Mouse (Mus musculus) lung, postnatal 0 days (tissue): ENCODE measurements around the gene Ddx23. TPM values are rescaled to one million over a fixed set of nuclear protein-coding genes. Genes with fewer than 3 reads are reported as not detected.

Experiments
- ATAC-seq: fragments of 200-750 bp; cut with Nextera tagmentation; 2 replicates; pipeline ENCODE4 v1.8.0; 2017; ENCODE audit warnings: moderate library complexity
- DNase-seq: peaks from one replicate; pipeline ENCODE4 v3.0.0-alpha.2; 2016; ENCODE audit warnings: low spot score
- H3K27ac ChIP-seq: fragments of 300-500 bp; sonication (generic); 2 replicates; pipeline ENCODE4 v1.5.1; 2014; ENCODE audit warnings: antibody characterized with exemption, mild to moderate bottlenecking, low read length, mixed read lengths
- H3K27me3 ChIP-seq: fragments of 300-500 bp; sonication (generic); replicated peaks from 2 replicates; pipeline ENCODE4 v1.6.1; 2014; ENCODE audit warnings: low read length, mixed read lengths; ENCODE audit not compliant: insufficient read depth
- H3K36me3 ChIP-seq: fragments of 300-500 bp; sonication (generic); 2 replicates; pipeline ENCODE4 v1.6.1; 2014; ENCODE audit warnings: low read length, mixed read lengths; ENCODE audit not compliant: insufficient read depth
- H3K4me1 ChIP-seq: fragments of 300-500 bp; sonication (generic); 2 replicates; pipeline ENCODE4 v1.6.1; 2014; ENCODE audit warnings: antibody characterized with exemption, low read depth, low read length, mixed read lengths; ENCODE audit not compliant: insufficient read depth
- H3K4me2 ChIP-seq: fragments of 300-500 bp; sonication (generic); replicated peaks from 2 replicates; pipeline ENCODE4 v1.6.1; 2014; ENCODE audit warnings: low read depth, mild to moderate bottlenecking, low read length, moderate library complexity, mixed read lengths
- H3K4me3 ChIP-seq: fragments of 300-500 bp; sonication (generic); 2 replicates; pipeline ENCODE4 v1.5.1; 2014; ENCODE audit warnings: low read depth, low read length
- H3K9ac ChIP-seq: fragments of 300-500 bp; sonication (generic); replicated peaks from 2 replicates; pipeline ENCODE4 v1.6.1; 2014; ENCODE audit warnings: low read depth, mild to moderate bottlenecking
- H3K9me3 ChIP-seq: fragments of 300-500 bp; sonication (generic); 2 replicates; pipeline ENCODE4 v1.6.1; 2016; ENCODE audit warnings: low read length, mixed read lengths
- CTCF ChIP-seq: IDR thresholded peaks from 2 replicates; pipeline ENCODE4 v1.5.1; 2016; ENCODE audit warnings: antibody characterized with exemption, mild to moderate bottlenecking
- EP300 ChIP-seq: IDR thresholded peaks from 2 replicates; pipeline ENCODE4 v1.6.1; 2016; ENCODE audit warnings: antibody characterized with exemption, mild to moderate bottlenecking, control low read depth
- WGBS: fragments of 180-500 bp; shearing (Covaris S2); extraction: QIAGEN DNeasy Blood & Tissue Kit; methylation state at CpG from one replicate; pipeline ENCODE4 v1.1.7; 2014; 5-methylcytosine and 5-hydroxymethylcytosine counted together
- polyA plus RNA-seq: library from polyadenylated mRNA; unstranded; fragments of >200 nt; fragmentation: Nextera tagmentation; extraction: Ambion mirVana; gene quantifications from 2 replicates; pipeline ENCODE4 v1.2.1, GENCODE M21; 2015

The Ddx23 gene
- polyA plus RNA-seq, 1 experiment from 2014 or later: 14.5 TPM

DNA sequence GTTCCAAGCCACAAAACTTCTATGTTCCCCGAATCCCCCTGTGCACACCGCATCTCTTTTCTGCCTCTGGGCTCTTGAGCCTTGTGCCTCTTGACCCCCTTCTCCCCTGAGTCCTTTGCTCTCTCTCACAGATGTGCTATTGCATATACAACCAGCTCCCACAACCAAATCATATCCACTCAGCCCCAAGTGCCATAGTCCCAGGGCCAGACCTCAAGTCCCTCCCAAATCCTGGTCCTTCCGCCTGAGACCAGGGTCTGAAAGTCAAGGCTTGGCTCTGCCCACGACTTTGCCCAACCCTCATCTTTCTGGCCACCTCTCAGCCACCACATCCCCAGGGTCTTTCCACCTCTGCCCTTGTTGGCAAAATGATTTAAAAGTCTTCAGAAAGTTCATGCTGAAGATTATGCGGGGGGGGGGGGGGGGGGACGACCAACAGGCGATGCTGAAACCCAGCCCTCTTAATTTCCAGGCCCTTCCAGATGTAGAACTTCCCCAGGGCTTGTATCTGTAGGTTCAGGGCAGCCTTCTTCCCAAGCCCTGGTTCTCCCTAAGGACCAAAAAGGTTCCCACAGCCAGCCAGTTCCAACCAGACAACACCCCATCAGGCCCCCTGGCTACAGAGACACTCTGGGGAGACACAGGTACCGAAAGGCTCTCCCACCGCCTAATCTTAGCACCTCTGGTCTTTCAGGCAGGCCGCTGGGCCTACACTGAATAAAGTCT is 54.5 kb downstream of the Ddx23 start:
- Histone ChIP-seq H3K27ac (peak overlapping the region; percentile 89), H3K9ac (peak overlapping the region; percentile 80), H3K36me3 (0 out of 2 replicates have a peak, but pooled peaks cover 7% of the 10 kb centered on the region), H3K4me1 (peaks cover 9% of the 10 kb centered on the region), H3K27me3 (no peaks in the 10 kb centered on the region), H3K4me2 (peak overlapping the region; percentile 93), H3K9me3 (no peaks in the 10 kb centered on the region), H3K4me3 (peak overlapping the region; percentile 88)
- peak; percentile 45 for DNase-seq
- WGBS: 8% methylated on average over 10 of the region's 10 CpGs
- no peak for ATAC-seq
- TF ChIP-seq CTCF (no peak), EP300 (no peak)

DNA sequence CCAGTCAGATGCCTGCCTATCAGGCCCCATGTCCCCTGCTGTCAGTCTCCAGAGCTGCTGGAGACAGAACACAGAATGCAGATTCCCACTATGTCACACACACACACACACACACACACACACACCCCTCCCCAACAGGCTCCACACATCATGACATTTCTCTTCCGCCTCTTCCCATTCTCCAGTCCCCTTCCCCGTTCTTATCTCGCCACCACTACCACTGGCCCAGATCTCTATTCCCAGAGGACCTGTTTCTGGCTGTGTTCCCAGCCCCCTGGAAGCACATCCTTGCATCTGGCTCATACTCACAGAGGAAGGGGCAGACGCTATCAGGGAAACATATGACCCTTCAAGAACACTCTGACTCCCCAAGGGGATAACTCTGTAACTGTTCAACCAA is 55.1 kb downstream of the Ddx23 start:
- TF ChIP-seq EP300: no peak
- no peak for TF ChIP-seq CTCF
- 0 out of 2 replicates have a peak, but pooled peaks cover 7% of the 10 kb centered on the region for H3K36me3 ChIP-seq
- H3K27me3 ChIP-seq: no peaks in the 10 kb centered on the region
- no peaks in the 10 kb centered on the region for H3K9me3 ChIP-seq
- ATAC-seq (peak; percentile 11), DNase-seq (peak; percentile 66)
- 4% methylated on average over 4 of the region's 4 CpGs for WGBS
- peak overlapping the region; percentile 93 for H3K4me2 ChIP-seq
- peak overlapping the region; percentile 47; the same call in 1 of the 2 replicates for H3K27ac ChIP-seq
- H3K4me3 ChIP-seq: peak overlapping the region; percentile 88; the same call in 1 of the 2 replicates
- H3K4me1 ChIP-seq: peaks cover 15% of the 10 kb centered on the region
- no peak overlapping the region for H3K9ac ChIP-seq

DNA sequence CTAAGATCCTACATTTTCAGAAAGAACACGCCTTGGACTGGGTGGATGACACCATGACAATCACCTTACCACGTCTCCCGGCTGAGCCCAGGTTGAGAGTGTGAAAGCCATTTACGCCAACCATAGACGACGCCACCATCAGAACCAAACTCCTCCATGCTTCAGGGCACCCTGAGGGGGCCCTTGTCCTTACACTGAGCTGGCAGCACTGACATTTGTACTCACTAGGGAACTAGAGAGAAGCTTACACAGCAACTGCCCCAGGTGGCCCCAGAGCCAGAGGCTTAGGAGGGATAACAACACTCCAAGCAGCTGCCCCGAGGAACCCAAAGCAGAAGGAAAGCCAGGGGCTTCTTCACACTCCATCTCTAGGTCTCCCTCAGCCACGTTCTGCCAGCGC is 56.0 kb downstream of the Ddx23 start:
- Histone ChIP-seq H3K4me1 (peaks cover 19% of the 10 kb centered on the region), H3K4me3 (no peak overlapping the region), H3K27ac (no peak overlapping the region), H3K36me3 (0 out of 2 replicates have a peak, but pooled peaks cover 7% of the 10 kb centered on the region), H3K27me3 (no peaks in the 10 kb centered on the region), H3K9ac (no peak overlapping the region), H3K4me2 (no peak overlapping the region), H3K9me3 (no peaks in the 10 kb centered on the region)
- no peak for DNase-seq
- 56% methylated on average over 9 of the region's 9 CpGs for WGBS
- ATAC-seq: no peak
- TF ChIP-seq EP300 (no peak), CTCF (no peak)

DNA sequence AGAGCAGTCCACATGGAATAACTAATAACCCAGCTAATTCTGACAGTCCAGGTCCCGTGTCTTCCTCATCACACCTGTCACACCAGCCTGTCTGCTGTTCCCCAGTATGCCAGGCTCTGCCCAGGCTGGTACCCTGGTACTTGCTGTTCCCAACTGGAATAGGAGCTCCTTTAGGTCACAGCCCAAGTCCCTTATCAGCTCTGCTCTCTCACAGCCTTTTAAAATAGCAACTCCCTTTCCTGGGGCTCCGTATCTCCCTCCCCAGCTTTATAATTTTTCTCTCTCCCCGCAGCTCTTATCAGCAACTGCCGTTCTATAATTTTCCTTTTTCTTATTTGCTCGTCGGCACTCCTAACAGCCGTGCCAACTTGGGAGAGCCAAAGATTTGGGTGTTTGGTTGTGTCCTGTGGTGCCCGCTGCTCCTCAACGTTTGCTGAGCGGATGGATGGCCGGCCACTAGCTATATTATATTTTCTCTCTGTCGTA is 56.6 kb downstream of the Ddx23 start:
- Histone ChIP-seq H3K4me2 (no peak overlapping the region), H3K4me3 (no peak overlapping the region), H3K4me1 (peaks cover 19% of the 10 kb centered on the region), H3K27ac (no peak overlapping the region), H3K27me3 (no peaks in the 10 kb centered on the region), H3K9ac (no peak overlapping the region), H3K36me3 (0 out of 2 replicates have a peak, but pooled peaks cover 7% of the 10 kb centered on the region), H3K9me3 (no peaks in the 10 kb centered on the region)
- TF ChIP-seq CTCF (no peak), EP300 (no peak)
- DNase-seq (no peak), ATAC-seq (no peak)
- WGBS: 61% methylated on average over 12 of the region's 12 CpGs

DNA sequence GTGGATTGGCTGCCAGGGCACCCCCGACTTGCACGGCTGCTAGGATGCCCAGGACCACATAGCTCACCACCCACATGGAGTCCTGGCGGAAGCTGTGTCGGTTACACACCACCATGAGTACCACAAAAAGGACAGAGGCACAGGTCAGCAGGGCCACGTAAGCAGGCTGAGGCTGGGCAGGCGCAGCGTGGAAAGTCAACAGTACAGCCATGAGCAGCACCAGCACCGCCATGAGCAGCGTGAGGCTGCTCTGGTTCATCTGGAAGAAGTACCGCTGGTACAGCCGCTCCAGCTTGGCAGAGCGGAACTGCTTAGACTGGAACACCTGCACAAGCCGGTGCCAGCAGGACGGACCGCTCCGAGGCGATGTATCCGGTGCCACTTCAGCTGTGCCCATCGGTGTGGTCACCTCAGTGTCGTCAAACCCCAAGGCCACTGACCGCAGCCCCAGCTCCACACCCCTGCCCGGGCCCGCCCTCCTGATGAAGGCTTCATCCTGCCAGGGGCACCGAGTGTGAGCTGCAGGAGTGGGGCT is 58.6 kb downstream of the Ddx23 start:
- ATAC-seq (no peak), DNase-seq (no peak)
- H3K4me3 ChIP-seq: no peak overlapping the region
- H3K27me3 ChIP-seq: no peaks in the 10 kb centered on the region
- H3K9me3 ChIP-seq: no peaks in the 10 kb centered on the region
- no peak overlapping the region for H3K27ac ChIP-seq
- TF ChIP-seq EP300 (no peak), CTCF (no peak)
- no peak overlapping the region for H3K9ac ChIP-seq
- peaks cover 19% of the 10 kb centered on the region for H3K4me1 ChIP-seq
- H3K4me2 ChIP-seq: no peak overlapping the region
- 0 out of 2 replicates have a peak, but pooled peaks cover 12% of the 10 kb centered on the region for H3K36me3 ChIP-seq
- WGBS: 90% methylated on average over 24 of the region's 24 CpGs

DNA sequence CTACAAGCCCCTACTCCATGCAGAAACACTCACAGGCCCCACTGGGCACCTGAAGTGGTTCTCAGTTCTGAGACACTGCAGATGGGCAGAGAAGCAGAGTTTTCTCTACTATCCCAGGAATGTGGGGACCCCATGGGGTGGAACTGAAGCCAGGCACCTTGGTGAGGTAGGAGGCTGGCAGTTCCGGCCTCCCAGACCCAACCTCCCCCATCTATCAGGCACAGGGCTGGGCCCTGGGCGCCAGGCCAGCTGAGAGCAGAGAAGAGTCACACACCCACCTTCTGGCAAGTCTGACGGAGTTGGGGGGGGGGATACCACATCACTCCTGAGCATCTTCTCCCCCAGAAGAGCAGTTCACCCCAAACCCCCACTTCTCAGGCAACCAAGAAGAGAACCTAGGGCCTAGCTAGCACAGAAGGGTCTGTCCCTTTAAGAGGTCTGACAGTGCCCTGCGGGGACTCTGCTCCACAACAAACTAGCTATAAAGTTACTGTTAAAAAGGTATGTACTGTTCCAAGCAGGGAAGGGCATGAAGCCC is 59.7 kb downstream of the Ddx23 start:
- peak; percentile 11; the same call in 1 of the 2 replicates for ATAC-seq
- H3K36me3 ChIP-seq: peaks cover 16% of the 10 kb centered on the region; the same call in 1 of the 2 replicates
- H3K9me3 ChIP-seq: no peaks in the 10 kb centered on the region
- H3K27ac ChIP-seq: peak overlapping the region; percentile 43; the same call in 1 of the 2 replicates
- H3K4me1 ChIP-seq: peaks cover 19% of the 10 kb centered on the region
- no peak overlapping the region for H3K4me3 ChIP-seq
- H3K4me2 ChIP-seq: peak overlapping the region; percentile 44
- no peaks in the 10 kb centered on the region for H3K27me3 ChIP-seq
- no peak for TF ChIP-seq CTCF
- no peak for TF ChIP-seq EP300
- DNase-seq: no peak
- H3K9ac ChIP-seq: no peak overlapping the region
- 31% methylated on average over 4 of the region's 4 CpGs for WGBS
